Mouse (Mus musculus) brain, embryonic 14.5 days (tissue): ENCODE measurements around the gene Chchd6.

Experiments used
- CTCF ChIP-seq: fragments of 200-500 bp; IDR thresholded peaks from 2 replicates; pipeline ENCODE4 v1.5.1; 2012; ENCODE audit warnings: inconsistent platforms, mild to moderate bottlenecking, moderate library complexity, borderline replicate concordance; ENCODE audit not compliant: insufficient read depth, insufficient read length; ENCODE audit errors: extremely low read depth
- POLR2A ChIP-seq: fragments of 200-500 bp; IDR thresholded peaks from 2 replicates; pipeline ENCODE4 v1.6.1; 2012; ENCODE audit warnings: mild to moderate bottlenecking, inconsistent platforms, borderline replicate concordance; ENCODE audit not compliant: poor library complexity, insufficient read depth, insufficient read length, severe bottlenecking; ENCODE audit errors: extremely low read depth

- TF ChIP-seq POLR2A (no peak), CTCF (no peak)
These were observed 128.2 kb downstream of the Chchd6 start for GRCm38 (mm10) chr6:89467290-89467689.
